Mouse (Mus musculus) spleen, adult 12 weeks (tissue): ENCODE results near the gene Dtd1.

ENCODE experiments used
- DNase-seq: peaks from one replicate; pipeline ENCODE4 v3.0.0; 2022; ENCODE audit warnings: low spot score

Gene Dtd1

DNA sequence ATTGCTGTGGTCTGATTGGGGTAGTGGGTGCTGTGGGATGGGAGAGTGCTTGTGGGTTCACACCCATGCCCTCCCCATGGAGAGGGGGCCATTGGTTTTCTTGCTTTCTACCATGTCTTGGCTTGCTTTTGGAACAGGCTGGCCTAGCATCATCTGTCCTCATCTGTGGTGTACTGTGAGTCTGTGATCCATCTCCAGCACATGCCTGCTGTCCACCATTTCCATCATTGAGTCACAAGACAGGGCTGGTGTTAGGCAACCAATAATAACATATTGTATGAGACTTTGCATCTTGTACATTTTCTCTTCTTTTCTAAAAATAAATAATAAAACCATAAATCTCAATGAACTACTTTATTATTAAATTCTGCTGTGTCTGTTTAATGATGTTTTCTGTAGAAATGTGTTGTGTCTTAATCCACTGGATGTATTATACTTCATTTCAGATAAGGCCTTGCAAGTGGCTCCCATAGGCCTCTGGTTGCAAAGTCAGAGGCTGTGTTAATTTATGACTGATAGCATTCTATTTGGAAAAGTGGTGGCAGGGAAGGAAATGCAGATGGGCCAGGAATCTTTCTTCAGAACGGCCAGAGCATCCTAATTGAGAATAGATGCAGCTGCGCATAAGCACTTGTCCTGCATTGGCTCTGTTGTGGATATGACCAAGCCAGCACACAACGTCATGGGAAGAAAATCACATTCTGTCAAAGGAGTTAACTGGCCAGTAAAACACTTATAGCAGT, 168.8 kb downstream of the Dtd1 start:
- no peak for DNase-seq

DNA sequence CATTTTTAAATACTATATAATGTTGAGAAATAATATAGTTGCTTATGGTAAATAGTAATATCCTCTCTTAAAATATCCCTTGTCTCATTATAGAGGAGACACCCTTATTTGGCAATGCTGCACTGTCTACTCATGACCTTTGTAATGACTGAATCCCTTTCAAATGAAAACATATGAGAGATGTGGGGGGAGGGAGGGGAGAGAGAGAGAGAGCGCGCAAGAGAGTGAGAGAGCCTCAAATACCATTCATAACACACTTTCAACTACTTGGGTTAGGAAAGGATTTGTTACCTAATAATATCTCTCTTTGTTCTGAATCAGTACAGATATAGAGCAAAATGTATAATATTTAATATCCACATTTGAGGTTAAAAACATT, 169.4 kb downstream of the Dtd1 start:
- no peak for DNase-seq

DNA sequence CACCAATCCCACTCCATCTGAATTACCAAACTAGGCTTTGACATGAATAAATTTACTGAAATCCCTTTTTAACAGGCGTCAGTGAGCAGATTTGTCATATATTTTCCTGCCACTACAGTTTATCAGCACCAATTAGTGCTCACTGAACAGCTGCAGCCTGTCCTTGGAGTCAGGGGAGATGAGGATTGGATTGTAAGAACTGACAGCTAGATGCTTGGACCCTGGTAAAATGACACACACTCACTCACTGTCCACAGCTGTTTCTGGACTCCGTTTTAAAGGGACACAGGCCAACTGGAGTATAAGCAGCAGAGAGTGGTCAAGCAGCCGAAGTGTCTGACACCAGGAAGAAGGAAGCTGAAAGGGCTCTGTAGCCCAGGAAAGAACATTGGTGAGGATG, 169.9 kb downstream of the Dtd1 start:
- no peak for DNase-seq

DNA sequence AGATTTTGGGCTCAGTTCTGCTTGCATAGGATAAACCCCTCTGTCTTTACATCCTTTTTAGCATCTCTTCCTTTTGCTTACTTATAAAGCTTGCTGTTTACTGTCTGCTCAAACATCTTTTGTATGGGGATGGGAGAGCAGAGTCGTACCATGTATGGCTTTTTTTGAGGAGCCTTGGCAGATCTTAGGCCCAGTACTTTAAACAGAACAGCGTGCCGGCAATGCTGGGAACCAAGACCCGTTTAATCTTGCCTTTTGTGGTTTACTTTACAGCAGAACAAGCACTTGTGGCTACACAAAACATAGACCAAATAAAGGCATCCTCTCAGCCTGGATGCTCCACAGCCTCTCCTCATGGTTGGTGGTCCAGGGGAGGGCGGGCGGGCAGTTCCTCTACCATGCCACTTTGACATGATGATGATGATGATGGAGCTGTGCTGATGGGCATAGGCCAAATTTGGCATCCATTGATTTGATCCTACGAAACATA, 170.8 kb downstream of the Dtd1 start:
- DNase-seq: no peak

DNA sequence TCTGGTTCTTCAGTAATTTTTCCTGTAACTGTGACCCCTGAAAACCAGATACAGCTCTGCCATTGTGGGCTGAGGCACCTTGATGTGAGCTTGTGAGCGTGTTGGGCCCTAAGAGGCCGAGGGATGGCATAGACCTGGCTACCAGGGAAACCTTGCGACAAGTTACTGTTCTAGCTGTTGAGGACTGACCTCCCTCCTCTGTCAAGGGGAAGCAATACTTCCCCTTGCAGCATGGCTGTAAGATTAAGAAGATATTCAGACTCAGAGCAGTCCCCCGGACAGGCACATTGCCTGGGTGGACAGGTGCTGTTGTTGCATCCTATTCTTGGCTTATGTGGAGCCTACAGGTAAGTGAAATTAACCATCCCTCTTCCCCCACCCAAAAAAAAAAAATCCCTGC, 172.1 kb downstream of the Dtd1 start:
- no peak for DNase-seq

DNA sequence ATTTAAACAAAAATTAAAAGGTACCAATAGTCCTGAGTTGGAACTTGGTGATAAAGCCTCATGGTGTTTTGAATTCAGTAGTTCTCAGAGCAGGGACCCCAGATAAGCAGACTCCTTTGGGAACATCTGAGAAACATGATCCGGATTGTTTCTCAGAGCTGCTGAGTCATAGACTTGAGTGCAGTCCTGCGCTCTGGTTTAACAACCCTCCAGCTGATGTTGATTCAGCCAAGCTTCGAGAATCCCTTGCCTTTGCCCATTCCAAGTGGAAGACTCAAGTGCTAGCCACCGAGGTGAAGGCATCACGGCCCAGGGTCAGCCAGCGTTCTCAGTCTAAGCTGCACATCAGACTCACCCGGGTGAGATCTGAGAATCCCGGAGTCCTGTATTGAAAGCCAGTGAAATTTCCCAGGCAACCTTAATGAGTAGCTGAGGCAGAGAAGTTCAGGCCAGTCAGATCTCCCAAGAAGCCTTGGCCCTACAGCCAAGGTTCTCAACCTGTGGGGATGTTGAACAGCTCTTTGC, 175.0 kb downstream of the Dtd1 start:
- no peak for DNase-seq

DNA sequence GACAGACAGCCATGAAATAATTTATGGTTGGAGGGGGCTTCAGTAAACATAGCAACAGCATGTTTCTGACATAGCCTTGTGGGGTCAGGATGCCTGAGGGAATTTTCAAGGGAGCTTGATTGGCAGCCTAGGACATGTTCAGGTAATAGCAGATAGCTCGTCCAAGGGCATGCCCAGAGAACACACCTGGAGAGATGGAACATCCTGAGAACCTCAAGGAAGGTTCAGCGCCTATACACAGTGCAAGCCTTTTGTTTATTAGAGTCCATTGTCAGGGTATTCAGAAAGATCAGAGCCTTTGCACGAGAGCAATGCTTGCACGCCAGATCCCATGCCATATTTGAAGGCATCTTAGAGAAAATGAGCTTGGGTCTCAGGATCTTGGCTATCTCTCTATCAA, 175.9 kb downstream of the Dtd1 start:
- no peak for DNase-seq

DNA sequence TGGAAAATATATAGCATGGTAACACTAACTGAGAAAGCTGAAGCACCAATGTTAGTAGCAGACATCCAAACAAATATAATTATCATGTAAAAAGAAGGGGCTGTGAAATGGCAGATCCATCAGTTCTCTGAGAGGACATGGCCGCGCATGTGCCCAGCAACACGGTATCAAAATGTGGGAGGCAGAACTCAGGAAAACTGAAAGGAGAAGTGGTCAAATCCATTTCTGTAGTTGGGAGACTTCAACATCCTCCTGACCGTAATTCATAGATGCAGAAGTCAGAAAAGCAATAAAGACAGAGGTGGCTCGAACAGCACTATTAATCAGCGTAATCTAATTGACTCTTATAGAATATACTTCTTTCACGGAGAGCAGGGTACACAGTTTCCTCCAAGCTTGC, 179.6 kb downstream of the Dtd1 start:
- no peak for DNase-seq

DNA sequence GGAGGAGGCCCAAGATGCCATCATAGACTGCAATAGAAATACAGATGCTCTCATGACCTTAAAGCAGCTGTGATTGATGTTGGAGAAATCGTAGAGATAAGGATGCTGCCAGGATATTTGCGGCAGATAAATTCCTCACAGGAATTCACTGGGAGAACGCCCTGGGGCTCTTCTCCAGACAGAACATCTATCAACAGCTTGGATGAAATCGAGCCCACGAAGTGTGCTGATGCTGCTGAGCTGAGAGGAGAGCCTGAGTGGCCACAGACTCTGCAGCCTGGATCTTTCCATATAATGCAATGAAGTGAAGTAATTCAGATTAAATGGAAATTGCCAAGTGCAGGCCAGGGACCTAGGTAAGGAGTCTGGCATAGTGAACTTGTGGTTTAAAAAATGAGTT, 181.0 kb downstream of the Dtd1 start:
- no peak for DNase-seq

DNA sequence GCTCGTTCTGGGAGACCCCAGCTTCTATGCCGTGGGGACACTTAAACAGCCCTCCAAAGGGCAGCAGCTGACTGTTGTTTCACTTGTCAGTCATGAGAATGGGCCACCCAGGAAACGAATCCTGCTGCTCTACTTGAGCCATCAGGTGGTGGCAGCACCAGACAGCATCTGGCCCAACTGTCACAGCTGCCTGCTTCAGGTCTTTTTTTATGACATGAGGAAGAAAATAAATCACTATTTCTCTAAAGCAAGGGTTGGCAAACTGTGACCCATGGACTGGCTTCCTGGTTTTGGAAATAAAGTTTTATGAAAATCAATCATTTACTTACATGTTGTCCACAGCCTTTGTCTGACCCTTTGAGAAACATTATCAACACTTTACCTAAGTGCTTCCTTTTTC, 182.2 kb downstream of the Dtd1 start:
- no peak for DNase-seq

DNA sequence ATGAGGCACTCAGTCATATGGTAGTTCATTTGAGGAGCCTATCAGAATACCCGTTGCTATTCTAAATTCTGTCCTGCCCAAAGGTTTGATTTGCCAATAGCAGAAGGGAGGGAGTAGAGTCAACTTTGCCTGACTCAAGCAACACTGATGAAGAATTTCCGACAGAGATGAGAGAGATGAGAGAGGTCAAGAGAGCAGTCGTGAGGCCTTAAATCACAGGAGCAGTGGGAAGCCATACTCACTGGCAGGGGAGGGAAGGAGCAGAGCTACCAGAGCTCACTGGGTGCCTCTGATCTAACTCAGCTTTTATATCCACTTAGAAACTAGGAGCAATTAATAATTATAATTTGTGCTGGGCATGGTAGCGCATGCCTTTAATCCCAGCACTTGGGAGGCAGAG, 182.8 kb downstream of the Dtd1 start:
- DNase-seq: no peak

DNA sequence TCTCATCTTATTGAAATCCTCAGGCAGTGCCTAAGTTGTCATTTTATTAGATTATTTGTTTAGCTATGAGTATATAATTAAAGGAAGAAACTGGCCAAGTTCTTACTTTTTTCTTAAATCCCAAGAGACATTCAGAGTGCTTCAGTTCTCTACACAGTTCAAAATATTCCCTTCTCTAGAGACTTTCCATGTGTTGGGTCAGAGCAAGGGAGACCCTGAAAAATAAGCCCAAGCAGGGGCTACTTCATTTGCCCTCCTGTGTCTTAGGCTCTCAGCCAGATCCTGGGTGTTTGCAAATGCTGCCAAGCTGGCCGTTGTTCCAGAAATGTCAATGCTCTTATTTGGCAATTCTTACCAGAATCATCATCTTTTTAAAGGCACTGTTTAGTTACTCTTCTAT, 183.5 kb downstream of the Dtd1 start:
- DNase-seq: no peak

DNA sequence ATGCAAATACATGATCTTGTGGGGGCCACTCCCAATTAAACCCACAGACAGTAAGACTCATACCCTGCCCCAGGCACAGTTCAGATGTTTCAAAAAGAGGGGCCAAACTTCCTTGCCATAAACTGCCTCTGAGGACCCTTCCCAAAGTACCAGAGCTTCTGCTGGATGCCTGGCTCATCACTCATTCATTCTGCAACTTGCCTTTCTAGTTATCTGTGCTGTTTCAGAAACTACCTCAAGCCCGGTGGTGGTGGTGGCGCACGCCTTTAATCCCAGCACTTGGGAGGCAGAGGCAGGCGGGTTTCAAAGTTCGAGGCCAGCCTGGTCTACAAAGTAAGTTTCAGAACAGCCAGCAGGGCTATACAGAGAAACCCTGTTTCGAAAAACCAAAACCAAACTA, 184.1 kb downstream of the Dtd1 start:
- no peak for DNase-seq

DNA sequence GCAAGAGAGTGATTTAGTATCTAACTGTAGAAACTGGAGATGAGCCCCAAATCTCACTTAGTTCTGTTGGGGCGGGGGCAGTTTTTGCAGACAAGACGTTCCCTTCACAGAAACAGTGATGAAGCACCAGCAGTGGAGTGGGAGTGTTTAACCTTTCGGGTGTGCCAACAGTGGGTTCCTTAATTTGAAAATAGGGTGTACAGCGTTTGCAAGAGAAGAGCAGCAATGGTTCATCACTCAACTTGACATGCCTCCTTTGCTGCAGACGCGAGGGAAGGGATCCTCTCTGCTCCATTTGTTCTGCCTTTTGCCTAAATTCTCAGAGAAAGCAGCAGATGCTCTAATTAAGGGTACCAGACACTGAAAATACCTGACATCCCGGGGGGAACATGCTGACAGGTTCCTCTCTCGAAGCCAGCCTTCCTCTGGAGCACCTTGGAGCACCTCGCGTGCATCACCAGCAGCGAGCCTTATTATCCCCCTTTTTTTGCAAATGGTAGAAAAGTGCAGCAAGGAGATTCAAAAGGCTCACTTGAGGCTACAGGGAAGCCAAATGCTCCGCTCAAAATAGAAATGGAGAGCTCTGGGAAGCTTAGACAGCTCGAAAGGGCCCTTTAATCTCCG, 192.1 kb downstream of the Dtd1 start:
- DNase-seq: no peak

DNA sequence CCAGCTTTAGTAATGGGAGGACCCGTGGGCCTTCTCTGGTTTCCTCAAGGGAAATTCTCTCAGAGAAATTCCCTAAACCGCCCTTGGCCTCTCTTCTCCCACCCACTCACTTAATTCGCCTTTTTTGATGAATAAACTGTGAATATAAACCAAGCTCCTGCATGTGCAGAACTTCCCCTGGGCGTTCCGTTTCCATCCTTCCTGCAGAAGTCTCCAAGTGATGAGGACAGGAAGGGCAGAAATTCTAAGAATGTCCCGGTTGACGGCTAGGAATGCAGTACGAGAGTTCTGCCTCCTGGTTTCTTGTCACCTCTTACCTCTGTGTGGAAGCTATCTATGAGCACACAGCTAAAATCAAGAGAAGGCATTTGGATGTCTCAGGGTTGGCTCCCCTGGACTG, 197.8 kb downstream of the Dtd1 start:
- no peak for DNase-seq

DNA sequence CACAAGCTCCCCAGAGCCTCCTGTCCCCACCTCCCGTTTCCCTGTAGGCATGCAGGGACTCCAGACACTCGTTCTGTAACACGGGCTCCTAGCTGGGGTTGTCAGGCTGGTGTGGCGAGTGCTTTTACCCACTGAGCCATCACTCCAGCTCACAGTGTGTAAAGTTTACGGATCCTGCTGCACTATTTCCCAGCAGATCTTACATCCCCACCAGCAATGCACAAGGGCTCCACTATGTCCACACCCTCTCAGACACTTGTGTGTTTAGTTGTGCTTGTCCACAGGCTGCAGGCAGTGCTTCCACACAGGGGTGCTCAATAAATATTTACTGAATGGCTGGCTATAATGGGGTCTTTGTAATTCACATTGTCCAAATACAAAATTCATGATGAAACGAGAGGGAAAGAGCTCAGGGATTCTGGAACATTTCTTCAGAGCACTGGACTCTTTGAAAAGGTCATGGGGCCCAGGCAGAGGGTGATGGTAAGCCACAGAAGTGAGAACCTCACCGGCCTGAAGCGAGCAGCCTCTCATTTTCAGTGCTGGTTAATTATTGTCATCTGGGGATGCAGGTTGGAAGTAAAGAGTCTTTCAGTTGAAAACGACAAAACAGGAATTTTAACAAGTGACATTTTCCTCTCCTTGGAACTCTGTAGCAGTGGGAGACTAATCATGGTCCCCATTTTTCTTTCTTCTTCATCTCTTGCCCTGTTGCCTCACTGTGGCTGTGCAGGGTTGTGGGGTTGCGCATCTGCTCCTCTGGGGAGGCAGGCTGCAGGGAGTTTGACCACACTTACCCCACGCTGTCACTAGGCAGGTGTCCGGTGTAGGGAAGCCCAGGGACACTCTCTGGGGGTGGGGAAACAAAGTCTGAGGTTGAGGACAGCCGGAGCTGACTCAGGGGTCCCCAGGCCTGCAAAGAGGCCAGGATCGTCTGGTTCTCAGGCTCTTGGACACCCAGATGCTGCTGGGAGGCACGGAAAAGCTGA, 208.4 kb downstream of the Dtd1 start:
- DNase-seq: no peak
